Mouse (Mus musculus): Measurements from ENCODE around the gene 4921539E11Rik. TPM values are rescaled to one million over a fixed set of nuclear protein-coding genes. Genes with fewer than 3 reads are reported as not detected.

The 4921539E11Rik gene
- polyA plus RNA-seq (2014; fragmentation: Nextera tagmentation; extraction: Ambion mirVana), result not detected in 2 replicates

DNA sequence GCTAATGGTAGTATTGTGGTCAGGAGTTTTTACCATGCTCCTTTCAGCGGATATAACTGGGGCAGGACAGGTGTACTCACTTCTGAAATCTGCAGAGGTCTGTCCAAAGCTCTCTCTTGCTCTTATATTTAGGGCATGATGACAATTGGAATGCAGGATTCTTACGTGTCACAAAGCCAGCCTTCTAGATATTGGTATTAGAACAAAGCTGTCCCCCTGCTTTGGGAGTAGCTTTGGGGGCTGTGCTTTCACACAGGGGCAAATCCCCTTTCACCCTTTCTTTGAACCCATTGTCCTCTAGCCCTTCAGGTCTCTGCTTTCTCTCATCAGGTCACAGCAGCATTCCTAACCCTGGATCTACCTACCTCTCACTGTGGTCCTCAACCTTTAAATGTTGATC, at the start of gene 4921539E11Rik:
Gene 4921539E11Rik, minus strand, starts transcription at position 101 of the 400 bp plus-strand sequence.
- Histone ChIP-seq H3K27ac (ENCODE audit: low read depth, low read length) (no peak within 1 kb of the TSS), H3K4me2 (no peak within 1 kb of the TSS), H3K27me3 (replicated peaks; ENCODE audit: control insufficient read depth, insufficient read depth, low read length) (no peaks in the 10 kb centered on the region), H3K36me3 (ENCODE audit: control insufficient read depth, insufficient read depth, low read length) (no peaks in the 10 kb centered on the region), H3K4me3 (ENCODE audit: low read depth, low read length) (no peak within 1 kb of the TSS), H3K9me3 (ENCODE audit: control insufficient read depth, low read length) (no peaks in the 10 kb centered on the region), H3K4me1 (replicated peaks; ENCODE audit: control insufficient read depth, insufficient read depth, low read length) (no peaks in the 10 kb centered on the region), H3K9ac (ENCODE audit: low read depth, low read length) (no peak within 1 kb of the TSS)
- DNase-seq (ENCODE audit: low spot score), result no peak
- no peak for ATAC-seq (replicated peaks; ENCODE audit: low FRiP score)
- 64% methylated on average over 2 of the region's 2 CpGs for WGBS

DNA sequence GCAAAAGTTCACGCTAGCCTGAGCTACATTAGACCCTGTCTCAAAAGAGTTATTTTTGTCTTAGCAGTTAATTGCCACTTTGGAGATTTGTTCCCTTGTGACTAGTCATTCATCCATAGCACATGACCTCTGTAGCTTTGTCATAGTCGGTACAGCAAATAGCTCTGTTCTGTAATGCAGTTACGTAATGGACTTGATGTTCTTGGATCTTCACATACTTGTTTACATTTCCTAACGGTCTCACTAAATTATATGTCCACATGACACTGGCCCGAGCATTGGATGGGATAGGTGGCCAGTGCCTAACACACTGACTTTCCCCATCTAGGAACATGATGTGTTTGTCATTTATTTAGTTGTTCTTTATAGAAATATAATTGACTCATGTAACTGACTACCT, 44.5 kb upstream of the 4921539E11Rik start:
- Histone ChIP-seq H3K4me1 (replicated peaks; ENCODE audit: control insufficient read depth, insufficient read depth, low read length) (no peaks in the 10 kb centered on the region), H3K27me3 (replicated peaks; ENCODE audit: control insufficient read depth, insufficient read depth, low read length) (no peaks in the 10 kb centered on the region), H3K36me3 (ENCODE audit: control insufficient read depth, insufficient read depth, low read length) (peaks cover 4% of the 10 kb centered on the region; the same call in 1 of the 2 replicates), H3K4me3 (ENCODE audit: low read depth, low read length) (no peak overlapping the region), H3K9ac (ENCODE audit: low read depth, low read length) (no peak overlapping the region), H3K4me2 (no peak overlapping the region), H3K9me3 (ENCODE audit: control insufficient read depth, low read length) (no peaks in the 10 kb centered on the region), H3K27ac (ENCODE audit: low read depth, low read length) (no peak overlapping the region)
- no peak for ATAC-seq (replicated peaks; ENCODE audit: low FRiP score)
- no peak for DNase-seq (ENCODE audit: low spot score)
- WGBS, result 85% methylated on average over 5 of the region's 5 CpGs

DNA sequence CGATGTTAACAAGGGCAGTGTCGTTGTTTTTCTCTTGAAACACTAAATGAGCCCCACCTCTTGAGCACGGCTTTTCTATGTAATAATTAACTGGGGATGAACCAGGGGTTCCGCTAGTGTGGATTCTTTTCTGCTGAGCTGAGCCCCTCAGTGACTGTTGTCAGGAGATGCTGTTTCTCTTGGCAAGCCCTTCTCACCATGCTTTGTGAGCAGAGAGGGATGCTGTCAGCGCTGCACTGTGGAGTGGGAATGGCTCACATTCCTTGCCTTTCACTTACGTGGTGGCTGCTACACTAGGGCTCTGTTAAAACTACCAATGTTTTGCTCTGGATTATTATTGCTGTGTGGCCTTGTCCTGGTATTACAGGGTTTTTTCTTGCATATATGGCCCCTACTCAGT, 38.7 kb upstream of the 4921539E11Rik start:
- no peak overlapping the region for H3K4me3 ChIP-seq (ENCODE audit: low read depth, low read length)
- no peak for ATAC-seq (replicated peaks; ENCODE audit: low FRiP score)
- H3K9me3 ChIP-seq (ENCODE audit: control insufficient read depth, low read length), result no peaks in the 10 kb centered on the region
- no peak overlapping the region for H3K27ac ChIP-seq (ENCODE audit: low read depth, low read length)
- peaks cover 4% of the 10 kb centered on the region; the same call in 1 of the 2 replicates for H3K36me3 ChIP-seq (ENCODE audit: control insufficient read depth, insufficient read depth, low read length)
- 79% methylated on average over 6 of the region's 6 CpGs for WGBS
- H3K4me1 ChIP-seq (replicated peaks; ENCODE audit: control insufficient read depth, insufficient read depth, low read length), result no peaks in the 10 kb centered on the region
- no peak for DNase-seq (ENCODE audit: low spot score)
- no peak overlapping the region for H3K9ac ChIP-seq (ENCODE audit: low read depth, low read length)
- no peaks in the 10 kb centered on the region for H3K27me3 ChIP-seq (replicated peaks; ENCODE audit: control insufficient read depth, insufficient read depth, low read length)
- no peak overlapping the region for H3K4me2 ChIP-seq

DNA sequence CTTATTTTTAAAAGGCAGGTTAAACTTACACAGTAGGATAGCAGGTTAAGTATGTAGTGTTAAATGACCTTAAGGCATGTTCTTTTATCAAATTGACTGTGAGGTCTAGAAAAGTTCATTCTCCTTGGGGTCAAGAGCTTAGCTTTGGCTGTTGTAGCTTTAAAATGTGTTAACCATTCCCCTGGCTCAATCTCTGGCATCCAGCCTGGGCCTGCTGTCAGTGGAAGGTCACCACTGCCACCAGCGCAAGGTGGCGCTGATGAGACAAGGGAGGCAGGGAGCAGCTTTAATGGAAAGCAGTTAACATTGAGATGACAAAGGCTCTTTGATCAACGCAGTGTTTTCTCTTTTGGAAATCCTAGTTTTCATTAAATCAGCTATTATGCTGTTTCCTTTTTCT, 36.3 kb upstream of the 4921539E11Rik start:
- no peaks in the 10 kb centered on the region for H3K4me1 ChIP-seq (replicated peaks; ENCODE audit: control insufficient read depth, insufficient read depth, low read length)
- H3K9ac ChIP-seq (ENCODE audit: low read depth, low read length), result no peak overlapping the region
- no peaks in the 10 kb centered on the region for H3K27me3 ChIP-seq (replicated peaks; ENCODE audit: control insufficient read depth, insufficient read depth, low read length)
- no peak overlapping the region for H3K4me3 ChIP-seq (ENCODE audit: low read depth, low read length)
- H3K9me3 ChIP-seq (ENCODE audit: control insufficient read depth, low read length), result no peaks in the 10 kb centered on the region
- H3K27ac ChIP-seq (ENCODE audit: low read depth, low read length), result no peak overlapping the region
- H3K36me3 ChIP-seq (ENCODE audit: control insufficient read depth, insufficient read depth, low read length), result peaks cover 4% of the 10 kb centered on the region; the same call in 1 of the 2 replicates
- DNase-seq (ENCODE audit: low spot score) (no peak), ATAC-seq (replicated peaks; ENCODE audit: low FRiP score) (no peak)
- H3K4me2 ChIP-seq, result no peak overlapping the region
- WGBS, result 60% methylated on average over 3 of the region's 3 CpGs

DNA sequence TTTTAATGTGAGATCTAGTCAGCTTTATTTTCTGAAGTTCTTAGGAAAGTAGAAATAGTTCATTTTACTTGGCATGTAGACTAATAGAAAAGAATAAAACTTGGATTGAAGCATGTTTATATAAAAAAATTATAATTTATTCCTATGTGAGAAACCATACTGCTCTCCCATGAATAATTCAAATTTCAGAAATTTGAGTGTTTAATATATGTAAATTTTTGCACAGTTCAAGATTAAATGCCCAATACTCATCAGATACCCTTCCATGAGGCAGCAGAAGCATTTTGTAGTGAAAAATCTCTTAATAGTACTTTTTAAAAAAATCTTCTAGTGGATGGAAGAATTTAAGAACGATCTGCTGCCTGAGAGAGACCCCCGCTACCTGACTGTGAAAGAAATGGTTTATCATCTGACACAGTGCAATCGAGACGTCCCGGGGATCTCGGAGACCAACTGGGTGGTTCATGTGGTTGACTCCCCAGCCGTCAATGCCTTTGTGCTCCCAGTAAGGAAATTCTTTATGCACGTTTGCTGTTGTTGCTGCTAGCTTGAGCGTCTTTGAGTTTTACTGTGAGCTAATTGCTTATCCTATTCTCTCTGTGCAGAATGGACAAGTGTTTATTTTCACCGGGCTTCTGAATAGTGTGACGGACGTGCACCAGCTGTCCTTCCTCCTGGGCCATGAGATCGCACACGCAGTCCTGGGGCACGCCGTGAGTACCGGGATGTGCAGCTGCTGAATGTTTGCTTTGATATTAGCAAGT, 34.2 kb upstream of the 4921539E11Rik start:
- Histone ChIP-seq H3K27ac (ENCODE audit: low read depth, low read length) (no peak overlapping the region), H3K4me2 (no peak overlapping the region), H3K9ac (ENCODE audit: low read depth, low read length) (no peak overlapping the region), H3K4me3 (ENCODE audit: low read depth, low read length) (no peak overlapping the region), H3K27me3 (replicated peaks; ENCODE audit: control insufficient read depth, insufficient read depth, low read length) (no peaks in the 10 kb centered on the region), H3K4me1 (replicated peaks; ENCODE audit: control insufficient read depth, insufficient read depth, low read length) (no peaks in the 10 kb centered on the region), H3K9me3 (ENCODE audit: control insufficient read depth, low read length) (no peaks in the 10 kb centered on the region), H3K36me3 (ENCODE audit: control insufficient read depth, insufficient read depth, low read length) (no peaks in the 10 kb centered on the region)
- 79% methylated on average over 17 of the region's 17 CpGs for WGBS
- ATAC-seq (replicated peaks; ENCODE audit: low FRiP score) (no peak), DNase-seq (ENCODE audit: low spot score) (no peak)

DNA sequence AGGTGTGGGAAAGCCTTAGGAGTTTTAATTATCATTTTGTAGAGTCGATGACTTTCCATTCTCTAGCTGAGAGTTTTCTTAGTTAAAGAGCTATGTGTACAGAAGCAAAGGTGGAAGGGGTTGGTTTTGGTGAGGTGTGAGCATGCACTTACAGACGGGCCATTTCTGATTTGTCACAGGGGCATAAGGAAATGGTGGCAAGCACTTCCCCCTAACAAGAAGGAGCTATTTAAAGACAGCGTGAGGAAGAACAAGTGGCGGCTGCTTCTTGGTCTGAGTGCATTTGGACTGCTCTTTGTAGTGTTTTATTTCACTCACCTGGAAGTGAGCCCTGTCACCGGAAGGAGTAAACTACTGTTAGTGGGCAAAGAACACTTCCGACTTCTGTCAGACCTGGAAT, 30.8 kb upstream of the 4921539E11Rik start:
- Histone ChIP-seq H3K36me3 (ENCODE audit: control insufficient read depth, insufficient read depth, low read length) (no peaks in the 10 kb centered on the region; the same call in 1 of the 2 replicates), H3K27me3 (replicated peaks; ENCODE audit: control insufficient read depth, insufficient read depth, low read length) (no peaks in the 10 kb centered on the region), H3K9ac (ENCODE audit: low read depth, low read length) (no peak overlapping the region), H3K9me3 (ENCODE audit: control insufficient read depth, low read length) (no peaks in the 10 kb centered on the region), H3K4me1 (replicated peaks; ENCODE audit: control insufficient read depth, insufficient read depth, low read length) (no peaks in the 10 kb centered on the region), H3K27ac (ENCODE audit: low read depth, low read length) (no peak overlapping the region), H3K4me2 (no peak overlapping the region), H3K4me3 (ENCODE audit: low read depth, low read length) (no peak overlapping the region)
- ATAC-seq (replicated peaks; ENCODE audit: low FRiP score), result no peak
- 73% methylated on average over 6 of the region's 6 CpGs for WGBS
- DNase-seq (ENCODE audit: low spot score), result no peak

DNA sequence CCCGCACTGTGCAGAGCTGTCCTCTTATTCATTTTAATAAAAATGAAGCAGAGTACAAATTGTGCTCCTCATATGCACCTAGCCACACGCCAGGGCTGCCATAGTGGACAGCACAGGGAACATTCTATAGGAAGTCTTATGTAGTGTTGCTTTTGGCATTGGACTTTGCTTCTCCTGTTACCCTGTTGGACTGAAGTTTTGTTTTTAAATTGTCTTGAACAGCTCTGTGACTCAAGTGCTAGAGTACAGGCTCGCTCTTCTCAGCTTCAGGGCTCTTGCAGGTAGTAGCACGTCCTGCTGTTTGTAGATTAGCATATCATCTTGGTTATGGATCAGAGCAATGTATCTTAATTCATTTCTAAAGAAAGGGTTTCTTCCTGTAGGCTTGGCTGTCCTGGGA, 25.2 kb upstream of the 4921539E11Rik start:
- H3K27me3 ChIP-seq (replicated peaks; ENCODE audit: control insufficient read depth, insufficient read depth, low read length), result no peaks in the 10 kb centered on the region
- H3K27ac ChIP-seq (ENCODE audit: low read depth, low read length), result no peak overlapping the region
- 89% methylated on average over 4 of the region's 4 CpGs for WGBS
- no peak for ATAC-seq (replicated peaks; ENCODE audit: low FRiP score)
- H3K4me2 ChIP-seq, result no peak overlapping the region
- no peaks in the 10 kb centered on the region; the same call in 1 of the 2 replicates for H3K36me3 ChIP-seq (ENCODE audit: control insufficient read depth, insufficient read depth, low read length)
- H3K4me3 ChIP-seq (ENCODE audit: low read depth, low read length), result no peak overlapping the region
- no peaks in the 10 kb centered on the region for H3K4me1 ChIP-seq (replicated peaks; ENCODE audit: control insufficient read depth, insufficient read depth, low read length)
- no peak for DNase-seq (ENCODE audit: low spot score)
- H3K9ac ChIP-seq (ENCODE audit: low read depth, low read length), result no peak overlapping the region
- H3K9me3 ChIP-seq (ENCODE audit: control insufficient read depth, low read length), result no peaks in the 10 kb centered on the region

DNA sequence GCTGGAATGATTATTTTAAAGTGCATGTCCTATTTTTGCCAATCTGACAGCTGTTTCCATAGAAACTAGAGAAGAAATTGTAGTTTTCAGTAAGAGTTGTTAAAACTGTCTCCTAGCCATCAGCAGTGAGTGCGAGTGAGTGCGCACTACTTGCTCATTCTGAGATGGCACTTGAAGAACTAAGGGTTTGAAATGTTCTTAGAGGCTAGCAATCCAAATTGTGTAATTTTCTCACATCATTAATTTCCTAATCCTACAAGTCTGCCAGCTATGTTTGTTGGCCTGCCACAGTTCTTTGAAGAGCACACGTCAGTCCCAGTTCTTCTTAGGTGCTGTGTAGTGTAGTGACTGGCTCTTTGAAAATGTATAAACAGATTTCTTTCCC, 23.9 kb upstream of the 4921539E11Rik start:
- H3K9me3 ChIP-seq (ENCODE audit: control insufficient read depth, low read length), result no peaks in the 10 kb centered on the region
- peak overlapping the region; percentile 74 for H3K4me3 ChIP-seq (ENCODE audit: low read depth, low read length)
- no peaks in the 10 kb centered on the region for H3K4me1 ChIP-seq (replicated peaks; ENCODE audit: control insufficient read depth, insufficient read depth, low read length)
- peak overlapping the region; percentile 80; the same call in 1 of the 2 replicates for H3K9ac ChIP-seq (ENCODE audit: low read depth, low read length)
- no peaks in the 10 kb centered on the region for H3K27me3 ChIP-seq (replicated peaks; ENCODE audit: control insufficient read depth, insufficient read depth, low read length)
- no peak for DNase-seq (ENCODE audit: low spot score)
- ATAC-seq (replicated peaks; ENCODE audit: low FRiP score), result no peak
- H3K27ac ChIP-seq (ENCODE audit: low read depth, low read length), result no peak overlapping the region
- 63% methylated on average over 3 of the region's 3 CpGs for WGBS
- H3K4me2 ChIP-seq, result peak overlapping the region; percentile 67
- H3K36me3 ChIP-seq (ENCODE audit: control insufficient read depth, insufficient read depth, low read length), result no peaks in the 10 kb centered on the region; the same call in 1 of the 2 replicates
